Mouse (Mus musculus) granulocyte monocyte progenitor cell, adult 5-6 weeks (primary cell): ENCODE data around the gene Tgfb3. TPM values are rescaled to one million over a fixed set of nuclear protein-coding genes. Genes with fewer than 3 reads are reported as not detected.

Experiments
- ATAC-seq: replicated peaks from 2 replicates; pipeline ENCODE4 v1.8.0; 2016; ENCODE audit warnings: mild to moderate bottlenecking, moderate TSS enrichment, inconsistent platforms; ENCODE audit not compliant: poor library complexity, severe bottlenecking
- total RNA-seq, 2 experiments: library from RNA; stranded (forward) in 1 of 2; stranded (reverse) in 1 of 2; fragments of 200-712, 200-1000 nt in 1 of 2; fragments of >200 nt in 1 of 2; fragmentation: Nextera tagmentation in 1 of 2; gene quantifications; 2 replicates each; pipeline ENCODE4 v1.2.3; 2014 to 2017

The Tgfb3 gene
- total RNA-seq, 2 experiments from 2014 or later = 0.36 TPM; not detected in 1

DNA sequence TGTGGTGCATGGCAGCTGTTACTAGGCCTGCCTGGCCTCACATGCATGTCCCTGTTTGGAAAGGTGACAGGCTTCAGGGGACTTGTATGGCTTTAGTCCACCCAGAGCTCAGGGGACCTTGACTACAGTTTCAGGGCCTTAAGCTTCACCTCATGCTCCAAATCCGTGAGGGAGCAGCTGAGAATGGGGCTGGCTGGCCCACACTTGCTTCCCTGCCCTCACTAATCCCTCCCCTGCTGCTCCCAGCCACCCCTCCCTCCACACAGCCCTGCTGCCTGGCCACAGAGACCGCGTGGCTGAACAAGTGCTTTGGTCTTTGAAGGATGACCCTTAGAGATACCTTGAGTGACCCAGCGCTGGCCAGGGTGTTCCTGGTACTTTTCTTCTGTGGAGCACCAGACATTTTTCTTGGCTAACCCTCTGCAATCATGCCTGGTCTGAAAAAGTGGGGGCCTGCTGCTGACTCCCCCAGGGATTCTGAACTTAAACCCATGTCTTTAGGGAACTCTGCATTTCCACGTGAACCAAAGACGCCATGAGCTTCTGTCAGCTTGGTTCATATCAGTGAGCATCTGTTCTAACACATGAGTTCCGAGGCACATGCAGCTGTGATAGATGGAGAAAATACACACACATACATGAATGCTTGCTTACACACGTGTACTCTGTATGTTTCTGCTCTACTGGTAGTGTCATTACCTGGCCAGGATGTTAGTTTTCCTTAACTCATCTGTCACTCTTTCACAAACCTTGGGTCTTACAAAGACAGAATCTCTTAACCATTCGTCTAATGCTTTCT lies 42.3 kb downstream of the Tgfb3 start:
- ATAC-seq = no peak

GRCm38 (mm10) chr12:86035586-86035985 lies 43.3 kb downstream of the Tgfb3 start:
- no peak for ATAC-seq

DNA sequence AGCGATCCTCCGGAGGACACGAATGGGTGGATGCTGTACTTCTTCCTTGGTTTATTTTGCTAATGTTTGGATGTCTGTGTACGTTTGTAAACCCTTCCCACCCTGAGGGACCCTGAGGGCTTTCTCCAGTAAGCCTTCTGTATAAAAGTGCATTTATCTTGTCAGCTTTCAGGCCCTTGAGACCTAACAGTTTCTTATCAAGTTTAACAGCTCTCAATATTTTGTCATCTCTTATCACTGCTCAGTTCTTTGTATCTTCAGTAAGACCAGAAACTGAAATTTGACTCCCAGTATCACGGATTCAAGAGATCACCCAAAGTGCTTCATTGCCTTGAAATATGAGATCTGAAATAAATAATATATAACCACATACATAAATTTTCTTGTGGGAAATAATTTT lies 47.9 kb downstream of the Tgfb3 start:
- ATAC-seq = no peak

DNA sequence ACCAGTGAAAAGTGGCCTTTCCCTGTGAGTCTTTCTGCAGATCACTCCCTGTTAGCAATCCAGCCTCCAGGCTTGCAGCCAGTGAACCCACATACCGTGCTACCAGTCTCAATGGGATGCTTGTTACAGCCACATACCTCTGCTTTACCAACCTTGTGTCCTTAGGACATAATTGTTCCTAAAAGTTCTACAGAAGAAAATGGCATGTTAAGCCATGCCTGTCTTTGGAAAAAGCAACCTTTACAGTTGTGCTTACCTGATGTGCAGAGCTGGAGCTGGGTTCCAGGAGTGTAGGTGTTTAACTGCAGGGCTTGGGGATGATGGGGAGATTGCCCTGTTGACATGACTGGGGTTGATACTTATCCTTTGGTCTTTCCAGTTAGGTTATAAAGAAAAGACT lies 51.1 kb downstream of the Tgfb3 start:
- no peak for ATAC-seq

DNA sequence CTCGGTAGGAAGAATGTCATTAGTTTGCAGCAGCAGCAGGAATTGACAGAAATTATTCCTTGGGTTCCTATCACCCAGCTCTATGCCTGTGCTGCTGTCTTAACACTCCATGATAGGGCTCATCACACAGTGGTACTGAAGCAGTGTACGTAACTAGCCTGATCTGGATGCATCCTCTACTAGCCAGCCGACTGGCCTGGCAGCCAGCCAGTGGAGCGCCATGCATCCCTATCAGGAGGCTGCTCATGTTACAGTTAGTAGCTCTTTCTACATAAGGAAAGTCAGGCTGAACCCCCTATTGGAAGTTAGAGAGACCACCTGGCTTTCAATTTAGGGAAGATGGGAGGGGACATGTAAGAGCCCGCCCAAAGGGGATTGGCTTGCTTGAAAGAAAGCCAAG lies 51.8 kb downstream of the Tgfb3 start:
- ATAC-seq = no peak

DNA sequence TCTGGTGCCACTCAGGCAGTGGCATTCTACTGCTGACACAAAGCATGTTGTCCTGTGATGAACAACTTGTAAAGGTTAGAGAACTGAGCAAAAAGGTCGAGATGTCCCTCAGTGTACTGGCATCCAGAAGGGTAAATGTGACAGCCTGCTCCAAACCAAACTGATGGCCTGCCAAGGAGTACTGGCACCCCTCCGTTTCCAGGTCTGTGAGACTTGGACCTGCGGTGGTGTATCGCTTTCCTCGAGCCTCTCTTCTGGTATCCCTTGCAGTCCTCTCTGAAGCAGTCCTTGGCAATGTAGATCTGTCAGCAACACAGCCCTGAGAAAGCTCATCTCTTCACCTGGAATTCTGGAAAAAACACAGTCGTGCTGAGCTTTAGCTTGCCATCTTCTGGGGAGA lies 53.4 kb downstream of the Tgfb3 start:
- ATAC-seq = no peak

- no peak for ATAC-seq
These were observed 54.4 kb downstream of the Tgfb3 start for GRCm38 (mm10) chr12:86024426-86024825.

DNA sequence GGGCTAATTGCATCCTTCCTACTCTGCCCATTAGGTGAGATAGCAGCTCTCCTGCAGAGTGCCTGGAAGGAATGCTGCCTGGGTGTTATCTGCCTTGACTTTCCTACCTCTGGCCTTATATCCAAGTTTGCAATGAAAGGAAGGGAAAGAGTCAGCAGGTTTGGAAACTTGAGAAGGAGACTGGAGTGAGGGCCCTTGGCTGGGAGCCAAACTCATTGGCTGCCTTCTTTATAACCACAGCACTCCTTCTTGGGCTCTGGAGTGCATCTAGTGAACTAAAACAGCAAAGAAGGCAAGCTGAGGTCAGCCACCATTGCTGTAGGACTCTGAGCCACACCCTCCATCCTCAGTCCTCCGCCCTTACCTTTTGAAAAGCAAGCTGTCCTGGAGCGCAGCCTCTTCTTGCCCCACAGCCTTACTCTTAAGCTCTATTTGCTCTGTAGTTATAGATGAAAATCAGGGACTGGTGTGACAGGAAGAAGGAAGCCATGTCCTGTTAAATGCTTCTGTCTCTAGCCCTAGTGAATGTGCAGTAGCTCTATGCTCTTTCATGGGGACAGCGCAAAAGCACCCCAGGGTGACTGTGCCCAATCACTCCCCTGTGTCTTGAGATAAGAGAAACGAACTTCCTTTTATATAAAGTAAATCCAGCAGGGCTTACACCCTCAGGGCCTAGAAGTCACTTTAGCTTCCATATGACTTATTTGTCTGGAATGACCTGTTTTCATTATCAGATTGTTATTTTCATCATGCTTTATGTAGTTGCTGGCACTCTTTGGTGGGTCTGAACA lies 55.6 kb downstream of the Tgfb3 start:
- no peak for ATAC-seq

- no peak for ATAC-seq
These were observed 56.4 kb downstream of the Tgfb3 start for GRCm38 (mm10) chr12:86022282-86022984.

DNA sequence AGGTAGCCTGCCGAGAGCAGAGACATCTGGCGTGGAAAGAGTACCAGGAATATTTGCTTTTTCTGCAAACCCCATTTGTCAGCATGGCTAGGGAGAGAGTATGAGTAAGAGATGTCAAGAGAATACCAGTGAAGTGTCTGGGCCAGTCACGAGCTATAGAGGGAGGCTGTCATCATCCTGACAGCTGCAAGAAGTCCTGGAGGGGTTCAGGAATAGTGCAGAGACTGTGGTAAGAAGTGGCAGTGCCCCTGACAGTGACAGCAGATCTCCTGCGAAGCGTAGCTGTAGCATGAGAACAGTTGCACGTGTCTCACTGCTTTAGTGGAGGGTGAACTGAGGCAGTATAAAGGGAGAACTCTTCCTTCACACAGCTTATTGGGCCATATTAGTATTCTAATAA lies 57.3 kb downstream of the Tgfb3 start:
- no peak for ATAC-seq

- no peak for ATAC-seq
These were observed 61.5 kb downstream of the Tgfb3 start for GRCm38 (mm10) chr12:86017360-86017759.

GRCm38 (mm10) chr12:86015114-86015513 lies 63.7 kb downstream of the Tgfb3 start:
- ATAC-seq = no peak

DNA sequence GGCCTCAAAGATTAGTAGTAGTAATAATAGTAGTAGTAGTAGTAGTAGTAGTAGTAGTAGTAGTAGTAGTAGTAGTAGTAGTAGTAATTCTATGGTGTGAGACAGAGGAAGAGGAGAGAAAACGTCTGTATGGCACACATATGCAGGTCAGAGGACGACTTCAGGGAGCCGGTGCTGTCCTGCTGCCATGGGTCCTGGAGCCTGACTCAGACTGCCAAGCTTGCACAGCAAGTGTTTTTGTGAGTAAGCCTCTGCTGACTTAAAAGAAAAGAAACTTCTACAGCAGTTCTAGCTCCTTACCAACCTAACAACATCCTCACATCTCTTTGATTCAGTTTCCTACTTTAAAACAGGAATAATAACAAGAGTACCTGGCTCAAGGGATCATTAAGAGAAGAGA lies 64.2 kb downstream of the Tgfb3 start:
- ATAC-seq = no peak

DNA sequence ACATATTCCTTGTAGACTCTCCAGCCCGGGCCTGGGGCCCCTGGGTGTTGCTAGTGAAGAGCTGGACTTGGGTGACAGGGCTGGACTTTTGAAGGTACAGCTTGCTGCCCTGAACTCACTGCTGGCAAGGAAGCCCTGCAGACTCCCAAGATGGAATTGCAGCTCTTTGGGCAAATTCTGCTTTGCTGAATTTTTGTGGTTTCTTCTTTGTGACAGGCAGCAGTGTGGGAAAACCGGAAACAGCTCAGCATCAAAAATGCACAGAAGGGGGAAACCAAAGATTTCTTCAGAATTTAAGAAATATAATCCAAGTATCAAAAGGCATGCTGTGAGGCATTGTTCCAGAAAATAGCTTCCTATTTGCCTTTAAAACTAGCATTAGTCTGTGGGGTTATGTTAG lies 64.7 kb downstream of the Tgfb3 start:
- ATAC-seq = no peak

GRCm38 (mm10) chr12:86012195-86012594 lies 66.6 kb downstream of the Tgfb3 start:
- ATAC-seq = no peak

- no peak for ATAC-seq
These were observed 68.2 kb downstream of the Tgfb3 start for GRCm38 (mm10) chr12:86010656-86011055.

- no peak for ATAC-seq
These were observed 71.5 kb downstream of the Tgfb3 start for GRCm38 (mm10) chr12:86007377-86007776.
